Mouse (Mus musculus): ENCODE data around the gene Ercc5.

Gene Ercc5

DNA sequence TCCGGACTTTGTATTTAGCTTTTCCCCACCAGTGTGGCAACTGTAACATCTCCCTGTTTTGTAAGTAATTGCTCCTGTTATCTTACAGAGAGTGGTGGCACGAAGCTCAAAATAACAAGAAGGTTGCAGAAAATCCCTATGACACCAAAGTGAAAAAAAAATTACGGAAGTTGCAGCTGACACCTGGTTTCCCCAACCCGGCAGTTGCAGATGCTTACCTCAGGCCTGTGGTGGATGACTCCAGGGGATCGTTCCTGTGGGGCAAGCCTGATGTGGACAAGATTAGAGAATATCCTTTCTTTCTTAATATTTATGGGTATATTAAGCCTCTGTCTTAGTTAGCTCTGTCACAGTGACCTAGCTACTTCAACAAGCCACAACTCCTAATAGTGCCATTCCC is 30.5 kb downstream of the Ercc5 start:
- DNase-seq (ENCODE audit: low spot score): no peak

- no peak for DNase-seq (ENCODE audit: low spot score)
Observed at GRCm38 (mm10) chr1:44186396-44186795, 38.9 kb downstream of the Ercc5 start.

GRCm38 (mm10) chr1:44198273-44199171 is 51.0 kb downstream of the Ercc5 start:
- peak; percentile 69 for DNase-seq (ENCODE audit: low spot score)

DNA sequence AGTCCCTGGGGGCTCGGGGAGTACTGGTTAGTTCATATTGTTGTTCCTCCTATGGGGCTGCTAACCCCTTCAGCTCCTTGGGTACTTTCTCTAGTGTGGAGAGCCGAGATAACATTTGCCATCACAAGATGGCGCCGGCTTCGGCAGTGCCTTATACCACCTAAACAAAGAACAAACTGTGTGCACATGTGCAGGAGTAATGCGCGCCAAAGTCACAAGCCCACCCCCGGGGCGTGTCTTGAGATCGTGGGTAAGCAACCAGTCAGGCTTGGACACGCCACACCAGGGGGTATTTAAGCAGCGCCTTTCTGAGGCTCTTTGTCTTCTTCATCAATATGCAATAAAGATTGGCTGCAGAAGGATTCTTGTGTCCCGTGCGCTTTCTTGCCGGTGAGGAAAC is 55.3 kb downstream of the Ercc5 start:
- no peak for DNase-seq (ENCODE audit: low spot score)

GRCm38 (mm10) chr1:44214443-44214842 is 66.9 kb downstream of the Ercc5 start:
- DNase-seq (ENCODE audit: low spot score): no peak

DNA sequence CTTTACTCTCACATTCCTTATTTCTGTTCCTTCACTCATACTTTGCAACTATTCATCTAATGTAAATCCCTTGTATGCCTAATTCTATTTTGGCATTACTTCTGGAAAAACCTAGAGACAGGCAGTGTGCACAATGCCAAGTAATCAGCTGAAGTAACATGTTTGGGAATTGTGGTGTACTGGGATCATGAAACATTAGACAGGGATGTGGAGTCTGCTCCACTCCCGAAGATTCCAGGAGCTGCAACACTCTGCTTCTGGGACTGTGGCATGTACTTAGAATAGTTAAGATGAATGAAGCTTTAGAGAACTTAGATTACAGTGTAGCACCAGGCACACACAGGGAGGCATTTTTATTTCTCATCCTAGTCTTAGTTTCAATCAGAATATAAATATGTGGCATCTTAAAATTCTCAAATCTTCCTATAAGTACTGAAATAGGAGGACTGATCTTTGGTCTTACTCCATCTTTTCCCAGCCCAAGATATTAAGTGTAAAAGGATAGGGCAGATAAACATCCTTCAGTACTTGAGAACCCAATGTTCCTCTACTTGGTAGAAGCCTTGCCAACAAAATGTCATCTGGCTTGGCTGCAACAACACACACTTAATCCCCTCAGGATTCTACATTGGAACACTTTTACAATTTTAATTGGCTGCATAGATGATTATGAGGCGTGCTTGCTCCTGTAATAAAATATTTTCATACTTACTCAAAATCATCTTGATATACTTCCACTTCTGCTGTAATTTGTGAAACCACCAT is 69.0 kb downstream of the Ercc5 start:
- peak; percentile 61 for DNase-seq (ENCODE audit: low spot score)

- DNase-seq (ENCODE audit: low spot score): no peak
Observed at GRCm38 (mm10) chr1:44217118-44217517, 69.6 kb downstream of the Ercc5 start.

- peak; percentile 77 for DNase-seq (ENCODE audit: low spot score)
Observed at GRCm38 (mm10) chr1:44218876-44219275, 71.3 kb downstream of the Ercc5 start, which contains the start of gene Mettl21e. Gene Mettl21e, minus strand, starts transcription at chr1:44218961.

DNA sequence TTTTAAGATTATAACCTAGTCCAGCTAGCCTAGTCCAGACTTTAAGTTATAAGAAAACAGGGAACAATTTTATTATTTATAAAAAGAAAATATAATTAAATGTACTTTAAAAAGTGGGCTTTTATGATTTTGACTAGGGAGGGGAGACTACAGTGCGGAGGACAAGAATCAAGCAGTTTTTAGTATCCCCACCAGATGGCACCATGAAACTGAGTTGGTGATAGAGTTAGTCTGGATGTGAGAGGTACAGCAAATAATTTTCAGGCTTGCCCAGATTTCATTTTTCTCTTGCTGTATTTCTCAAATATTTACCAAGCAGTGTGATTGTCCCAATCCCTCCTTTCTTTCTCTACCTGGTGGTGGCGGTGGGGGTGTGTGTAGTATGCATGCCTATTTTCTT is 81.5 kb downstream of the Ercc5 start:
- DNase-seq (ENCODE audit: low spot score): peak; percentile 30

All from lung, postnatal 25 days (tissue).